In genomic region chr1:86189034-86189702, GRCm38 (mm10) we compare ENCODE assay signal across 16 mouse cellular contexts. TPM values are rescaled to one million over a fixed set of nuclear protein-coding genes. Genes with fewer than 3 reads are reported as not detected.
DNase-seq lines count a peak whose midpoint lies in the region; ATAC-seq and TF ChIP-seq lines count a peak whose summit lies in the region.
"Had no signal": no experiment of that assay in that cellular context is flagged by ENCODE, and none has a peak within 500 bp of the region (broad histone marks: within the 10 kb centered on the region; RNA-seq: fewer than 3 reads in every experiment).

No protein-coding gene starts in this region.

- ATAC-seq in kidney, embryonic 16.5 days (ENCODE audit: low FRiP score, low TSS enrichment) = 0 out of 2 replicates have a peak, but pooled peaks have one; percentile 29
- ATAC-seq in neutrophil, adult 5-6 weeks (ENCODE audit: extremely low read depth, insufficient number of reproducible peaks, low FRiP score, poor library complexity, severe bottlenecking) = peak; percentile 47; the same call in 1 of the 2 replicates
- ATAC-seq: forebrain, embryonic 16.5 days; midbrain, embryonic 16.5 days had no signal

- H3K79me2 ChIP-seq in CH12.LX (replicated peaks; ENCODE audit: control insufficient read depth, extremely low read depth, insufficient read depth, poor library complexity, severe bottlenecking) = no peaks in the 10 kb centered on the region

- intact Hi-C loops in left cerebral cortex, postnatal 25 days (cut with DNase I) = no loop called here

- TF ChIP-seq CTCF in CH12.LX (conservative IDR thresholded peaks at IDR 0.05 in 1 of 2, IDR thresholded peaks at IDR 0.05 in 1 of 2; ENCODE audit: low read depth in 2 of 2, low read length in 2 of 2) = peak in 1 of 2 experiments; percentile 56; a peak in 2 of 4 replicates
- TF ChIP-seq CTCF in bone marrow, adult 2 months (IDR thresholded peaks at IDR 0.05; ENCODE audit: control insufficient read depth, insufficient read depth, low read length) = peak; percentile 41; the same call in 1 of the 2 replicates

- dilution Hi-C loops in CH12.LX (cut with MboI; ENCODE audit: extremely low pct_ligation_motif_present, extremely low pct_unique_long_range_greater_than_20kb, low sequenced_read_pairs) = loop anchor here (25.0 kb wide), 1 partner anchor 148 kb away; no protein-coding TSS in a partner anchor

- WGBS in kidney, embryonic 16.5 days = 71% methylated on average over 6 of the region's 6 CpGs
- 80% methylated on average over 6 of the region's 6 CpGs for WGBS in bone marrow, adult 2 months
- WGBS in hindbrain, embryonic 10.5 days = 79% methylated on average over 6 of the region's 6 CpGs

- no peak overlapping the region for H3K4me2 ChIP-seq in kidney, embryonic 16.5 days (replicated peaks; ENCODE audit: low read depth, low read length)
- H3K4me2 ChIP-seq in CH12.LX (ENCODE audit: insufficient read depth, low read depth, poor library complexity, severe bottlenecking) = no peak overlapping the region
- H3K4me2 ChIP-seq: embryonic facial prominence, embryonic 15.5 days; heart, embryonic 15.5 days; limb, embryonic 12.5 days had no signal

- no peak for DNase-seq in kidney, postnatal 10 days
- peak; percentile 12 for DNase-seq in CH12.LX (ENCODE audit: extremely low read depth)
- DNase-seq in left cerebral cortex, postnatal 25 days (ENCODE audit: low spot score in 2 of 2) = no peak
- DNase-seq in hindbrain, embryonic 10.5 days (ENCODE audit: low spot score) = no peak
- no peak for DNase-seq in left cerebral cortex, adult 11 months (ENCODE audit: low spot score)
- DNase-seq: cerebellum, postnatal 36 days; gastrocnemius, postnatal 25 days; layer of hippocampus, adult 9-11 months had no signal

- H3K27ac ChIP-seq in kidney, embryonic 16.5 days (ENCODE audit: low read length) = peak overlapping the region; percentile 0
- H3K27ac ChIP-seq in CH12.LX (ENCODE audit: insufficient read depth, low read depth) = no peak overlapping the region
- no peak overlapping the region for H3K27ac ChIP-seq in bone marrow, adult 2 months (ENCODE audit: control insufficient read depth, insufficient read depth, low read depth, low read length, poor library complexity)
- no peak overlapping the region for H3K27ac ChIP-seq in hindbrain, embryonic 10.5 days
- H3K27ac ChIP-seq: embryonic facial prominence, embryonic 15.5 days; heart, embryonic 15.5 days; limb, embryonic 12.5 days had no signal

- no peak overlapping the region for H3K4me3 ChIP-seq in kidney, embryonic 16.5 days (ENCODE audit: low read length)
- no peak overlapping the region for H3K4me3 ChIP-seq in CH12.LX (replicated peaks in 1 of 3; ENCODE audit: low read depth in 2 of 3, low read length in 2 of 3, poor library complexity in 1 of 3)
- H3K4me3 ChIP-seq in bone marrow, adult 2 months (replicated peaks; ENCODE audit: control insufficient read depth, low read depth, low read length) = no peak overlapping the region
- no peak overlapping the region for H3K4me3 ChIP-seq in hindbrain, embryonic 10.5 days
- H3K4me3 ChIP-seq: embryonic facial prominence, embryonic 15.5 days; heart, embryonic 15.5 days; limb, embryonic 12.5 days had no signal

- no peak for TF ChIP-seq POLR2A in CH12.LX (IDR thresholded peaks at IDR 0.05; ENCODE audit: low read depth, low read length)
- no peak for TF ChIP-seq POLR2A in bone marrow, adult 2 months (IDR thresholded peaks at IDR 0.05; ENCODE audit: borderline replicate concordance, control insufficient read depth, low read depth, low read length)

- peak; percentile 51 for TF ChIP-seq RAD21 in CH12.LX (IDR thresholded peaks at IDR 0.05; ENCODE audit: low read depth, low read length)

- H3K9me3 ChIP-seq in kidney, embryonic 16.5 days (ENCODE audit: low read length) = no peaks in the 10 kb centered on the region
- no peaks in the 10 kb centered on the region for H3K9me3 ChIP-seq in CH12.LX (replicated peaks; ENCODE audit: low read length)
- no peaks in the 10 kb centered on the region for H3K9me3 ChIP-seq in hindbrain, embryonic 10.5 days
- H3K9me3 ChIP-seq: embryonic facial prominence, embryonic 15.5 days; heart, embryonic 15.5 days; limb, embryonic 12.5 days had no signal

- H3K4me1 ChIP-seq in kidney, embryonic 16.5 days (ENCODE audit: insufficient read depth, low read length) = 0 out of 2 replicates have a peak, but pooled peaks cover 3% of the 10 kb centered on the region
- H3K4me1 ChIP-seq in CH12.LX (ENCODE audit: control insufficient read depth in 1 of 2, insufficient read depth in 2 of 2) = peaks cover 0 to 10% of the 10 kb centered on the region in 2 experiments; a peak in 2 of 4 replicates
- peaks cover 10% of the 10 kb centered on the region for H3K4me1 ChIP-seq in bone marrow, adult 2 months (ENCODE audit: control insufficient read depth, insufficient read depth, low read length)
- H3K4me1 ChIP-seq in hindbrain, embryonic 10.5 days (replicated peaks) = no peaks in the 10 kb centered on the region
- H3K4me1 ChIP-seq: embryonic facial prominence, embryonic 15.5 days; heart, embryonic 15.5 days; limb, embryonic 12.5 days had no signal

- TF ChIP-seq EP300 in CH12.LX (IDR thresholded peaks at IDR 0.05; ENCODE audit: low read length) = no peak

- in situ Hi-C loops in CH12.LX (cut with MboI; ENCODE audit: low pct_ligation_motif_present, low pct_unique_long_range_greater_than_20kb, low sequenced_read_pairs) = no loop called here

- no peaks in the 10 kb centered on the region for H3K36me3 ChIP-seq in kidney, embryonic 16.5 days (ENCODE audit: insufficient read depth, low read length)
- peaks cover 11 to 66% of the 10 kb centered on the region in 2 experiments for H3K36me3 ChIP-seq in CH12.LX (replicated peaks in 1 of 2; ENCODE audit: control insufficient read depth in 1 of 2, insufficient read depth in 1 of 2, low read length in 1 of 2)
- peaks cover 51% of the 10 kb centered on the region for H3K36me3 ChIP-seq in hindbrain, embryonic 10.5 days

- H3K27me3 ChIP-seq in kidney, embryonic 16.5 days (ENCODE audit: insufficient read depth, low read length) = no peaks in the 10 kb centered on the region
- H3K27me3 ChIP-seq in CH12.LX (replicated peaks) = no peaks in the 10 kb centered on the region
- no peaks in the 10 kb centered on the region for H3K27me3 ChIP-seq in hindbrain, embryonic 10.5 days (ENCODE audit: insufficient read depth, poor library complexity, severe bottlenecking)
- H3K27me3 ChIP-seq: embryonic facial prominence, embryonic 15.5 days; heart, embryonic 15.5 days; limb, embryonic 12.5 days had no signal

- no peak overlapping the region for H3K9ac ChIP-seq in kidney, embryonic 16.5 days (replicated peaks; ENCODE audit: low read length)
- H3K9ac ChIP-seq in CH12.LX (ENCODE audit: insufficient read depth, low read depth) = no peak overlapping the region
- H3K9ac ChIP-seq: embryonic facial prominence, embryonic 15.5 days; heart, embryonic 15.5 days had no signal

TF ChIP-seq in CH12.LX, 34 proteins besides CTCF, POLR2A, EP300 and RAD21:
- TF ChIP-seq SMC3 (IDR thresholded peaks at IDR 0.05; ENCODE audit: low read depth, low read length) (peak; percentile 50), ETS1 (conservative IDR thresholded peaks at IDR 0.05; ENCODE audit: low read depth, low read length) (no peak)

RNA-seq across cellular contexts. Expression of gene Armc9, which starts 34.6 kb away (rescaled TPM):
- polyA plus RNA-seq in kidney, embryonic 16.5 days (2015; fragmentation: Nextera tagmentation; extraction: Ambion mirVana) = 26.2 and 28.1 TPM in 2 replicates
- total RNA-seq in CH12.LX (2012; rRNA removed) (8.4 and 10.9 TPM in 2 replicates), CH12.LX (2014; rRNA removed) (14.3 and 15.5 TPM in 2 replicates)
- 15.1 and 15.2 TPM in 2 replicates for polyA plus RNA-seq in CH12.LX (2012; ENCODE audit: insufficient read length, low read depth)
- 8.5 and 9.6 TPM in 2 replicates for polyA plus RNA-seq in bone marrow, adult 2 months (2011; ENCODE audit: insufficient read depth, insufficient read length, low replicate concordance, missing spikeins)
- 6.0 and 8.7 TPM in 2 replicates for total RNA-seq in neutrophil, adult 5-6 weeks (2017)
- total RNA-seq in left cerebral cortex, postnatal 25 days (2021) = 10 to 100 TPM; 39.1 to 45.9 TPM
- polyA plus RNA-seq in hindbrain, embryonic 10.5 days (2016; fragmentation: Nextera tagmentation; extraction: Ambion mirVana) = 38.7 and 39.3 TPM in 2 replicates

RNA-seq across cellular contexts. Expression of gene Gm21972, which starts 55.7 kb away (rescaled TPM):
- polyA plus RNA-seq in kidney, embryonic 16.5 days (2015; fragmentation: Nextera tagmentation; extraction: Ambion mirVana) = not detected in 2 replicates
- total RNA-seq in CH12.LX (2012; rRNA removed) = 0.47 and 1.6 TPM in 2 replicates
- 4.4 and 5.3 TPM in 2 replicates for total RNA-seq in CH12.LX (2014; rRNA removed)
- polyA plus RNA-seq in CH12.LX (2012; ENCODE audit: insufficient read length, low read depth) = 38.2 and 78.8 TPM in 2 replicates
- polyA plus RNA-seq in bone marrow, adult 2 months (2011; ENCODE audit: insufficient read depth, insufficient read length, low replicate concordance, missing spikeins) = 6.9 and 9.7 TPM in 2 replicates
- total RNA-seq in neutrophil, adult 5-6 weeks (2017) = 8.1 TPM in 1 of 2 replicates, not detected in the other
- total RNA-seq in left cerebral cortex, postnatal 25 days (2021) = 1 to 10 TPM; 2.8 to 5.4 TPM
- polyA plus RNA-seq in hindbrain, embryonic 10.5 days (2016; fragmentation: Nextera tagmentation; extraction: Ambion mirVana) = not detected in 2 replicates
- polyA plus RNA-seq: embryonic facial prominence, embryonic 15.5 days; forebrain, embryonic 16.5 days had no signal
